Mouse (Mus musculus): Measurements from ENCODE around the gene Avpr1a. TPM values are rescaled to one million over a fixed set of nuclear protein-coding genes. Genes with fewer than 3 reads are reported as not detected.

Gene Avpr1a
- 4.0 and 4.5 TPM in 2 replicates for polyA plus RNA-seq (2015; fragmentation: Nextera tagmentation; extraction: Ambion mirVana)

- Histone ChIP-seq H3K4me2 (ENCODE audit: low read depth, low read length) (peak within 1 kb of the TSS; percentile 57), H3K36me3 (ENCODE audit: control insufficient read depth, insufficient read depth) (no peaks in the 10 kb centered on the region), H3K4me3 (ENCODE audit: low read depth, low read length) (peak within 1 kb of the TSS; percentile 54), H3K27me3 (ENCODE audit: control insufficient read depth, insufficient read depth, low read depth, low read length) (peaks cover 22% of the 10 kb centered on the region), H3K9me3 (replicated peaks; ENCODE audit: control insufficient read depth, low read length) (no peaks in the 10 kb centered on the region), H3K4me1 (ENCODE audit: control insufficient read depth, low read depth, low read length) (no peaks in the 10 kb centered on the region), H3K27ac (ENCODE audit: low read length) (no peak within 1 kb of the TSS), H3K9ac (ENCODE audit: low read depth, low read length) (peak within 1 kb of the TSS; percentile 28)
- 4% methylated on average over 34 of the region's 34 CpGs for WGBS (ENCODE audit: insufficient replicate concordance)
- peak; percentile 32; the same call in 1 of the 2 replicates for ATAC-seq (ENCODE audit: low read depth)
Observed at GRCm38 (mm10) chr10:122447861-122448716, at the start of gene Avpr1a. Gene Avpr1a, plus strand, starts transcription at chr10:122448499.

GRCm38 (mm10) chr10:122402270-122402669 lies 46.0 kb upstream of the Avpr1a start:
- no peaks in the 10 kb centered on the region for H3K4me1 ChIP-seq (ENCODE audit: control insufficient read depth, low read depth, low read length)
- no peak overlapping the region for H3K27ac ChIP-seq (ENCODE audit: low read length)
- H3K9ac ChIP-seq (ENCODE audit: low read depth, low read length), result no peak overlapping the region
- H3K9me3 ChIP-seq (replicated peaks; ENCODE audit: control insufficient read depth, low read length), result no peaks in the 10 kb centered on the region
- H3K36me3 ChIP-seq (ENCODE audit: control insufficient read depth, insufficient read depth), result no peaks in the 10 kb centered on the region
- WGBS (ENCODE audit: insufficient replicate concordance), result 26% methylated on average over 1 of the region's 1 CpGs
- no peak overlapping the region for H3K4me2 ChIP-seq (ENCODE audit: low read depth, low read length)
- H3K4me3 ChIP-seq (ENCODE audit: low read depth, low read length), result no peak overlapping the region
- ATAC-seq (ENCODE audit: low read depth), result no peak
- no peaks in the 10 kb centered on the region for H3K27me3 ChIP-seq (ENCODE audit: control insufficient read depth, insufficient read depth, low read depth, low read length)

GRCm38 (mm10) chr10:122406333-122406732 lies 42.0 kb upstream of the Avpr1a start:
- WGBS (ENCODE audit: insufficient replicate concordance), result 68% methylated on average over 6 of the region's 6 CpGs
- no peak overlapping the region for H3K4me2 ChIP-seq (ENCODE audit: low read depth, low read length)
- H3K27ac ChIP-seq (ENCODE audit: low read length), result no peak overlapping the region
- no peaks in the 10 kb centered on the region for H3K4me1 ChIP-seq (ENCODE audit: control insufficient read depth, low read depth, low read length)
- ATAC-seq (ENCODE audit: low read depth), result no peak
- no peaks in the 10 kb centered on the region for H3K36me3 ChIP-seq (ENCODE audit: control insufficient read depth, insufficient read depth)
- no peak overlapping the region for H3K4me3 ChIP-seq (ENCODE audit: low read depth, low read length)
- no peak overlapping the region for H3K9ac ChIP-seq (ENCODE audit: low read depth, low read length)
- H3K9me3 ChIP-seq (replicated peaks; ENCODE audit: control insufficient read depth, low read length), result no peaks in the 10 kb centered on the region
- H3K27me3 ChIP-seq (ENCODE audit: control insufficient read depth, insufficient read depth, low read depth, low read length), result no peaks in the 10 kb centered on the region

- Histone ChIP-seq H3K9me3 (replicated peaks; ENCODE audit: control insufficient read depth, low read length) (no peaks in the 10 kb centered on the region), H3K4me3 (ENCODE audit: low read depth, low read length) (no peak overlapping the region), H3K27me3 (ENCODE audit: control insufficient read depth, insufficient read depth, low read depth, low read length) (no peaks in the 10 kb centered on the region), H3K9ac (ENCODE audit: low read depth, low read length) (no peak overlapping the region), H3K4me2 (ENCODE audit: low read depth, low read length) (no peak overlapping the region), H3K36me3 (ENCODE audit: control insufficient read depth, insufficient read depth) (no peaks in the 10 kb centered on the region), H3K4me1 (ENCODE audit: control insufficient read depth, low read depth, low read length) (no peaks in the 10 kb centered on the region), H3K27ac (ENCODE audit: low read length) (no peak overlapping the region)
- ATAC-seq (ENCODE audit: low read depth), result no peak
- 59% methylated on average over 7 of the region's 7 CpGs for WGBS (ENCODE audit: insufficient replicate concordance)
Observed at GRCm38 (mm10) chr10:122408697-122409409, 39.4 kb upstream of the Avpr1a start.

- H3K4me1 ChIP-seq (ENCODE audit: control insufficient read depth, low read depth, low read length), result no peaks in the 10 kb centered on the region
- 40% methylated on average over 2 of the region's 2 CpGs for WGBS (ENCODE audit: insufficient replicate concordance)
- no peaks in the 10 kb centered on the region for H3K27me3 ChIP-seq (ENCODE audit: control insufficient read depth, insufficient read depth, low read depth, low read length)
- no peak overlapping the region for H3K4me2 ChIP-seq (ENCODE audit: low read depth, low read length)
- H3K27ac ChIP-seq (ENCODE audit: low read length), result no peak overlapping the region
- ATAC-seq (ENCODE audit: low read depth), result no peak
- no peaks in the 10 kb centered on the region for H3K36me3 ChIP-seq (ENCODE audit: control insufficient read depth, insufficient read depth)
- H3K9ac ChIP-seq (ENCODE audit: low read depth, low read length), result no peak overlapping the region
- no peaks in the 10 kb centered on the region for H3K9me3 ChIP-seq (replicated peaks; ENCODE audit: control insufficient read depth, low read length)
- H3K4me3 ChIP-seq (ENCODE audit: low read depth, low read length), result no peak overlapping the region
Observed at GRCm38 (mm10) chr10:122410791-122411190, 37.5 kb upstream of the Avpr1a start.

GRCm38 (mm10) chr10:122432690-122433089 lies 15.6 kb upstream of the Avpr1a start:
- no peak for ATAC-seq (ENCODE audit: low read depth)
- no peak overlapping the region for H3K9ac ChIP-seq (ENCODE audit: low read depth, low read length)
- H3K4me2 ChIP-seq (ENCODE audit: low read depth, low read length), result no peak overlapping the region
- H3K4me1 ChIP-seq (ENCODE audit: control insufficient read depth, low read depth, low read length), result no peaks in the 10 kb centered on the region
- H3K27me3 ChIP-seq (ENCODE audit: control insufficient read depth, insufficient read depth, low read depth, low read length), result no peaks in the 10 kb centered on the region
- no peak overlapping the region for H3K27ac ChIP-seq (ENCODE audit: low read length)
- no peaks in the 10 kb centered on the region for H3K36me3 ChIP-seq (ENCODE audit: control insufficient read depth, insufficient read depth)
- 43% methylated on average over 4 of the region's 4 CpGs for WGBS (ENCODE audit: insufficient replicate concordance)
- no peak overlapping the region for H3K4me3 ChIP-seq (ENCODE audit: low read depth, low read length)
- no peaks in the 10 kb centered on the region for H3K9me3 ChIP-seq (replicated peaks; ENCODE audit: control insufficient read depth, low read length)

GRCm38 (mm10) chr10:122447275-122447674 lies 1.0 kb upstream of the Avpr1a start:
- Histone ChIP-seq H3K36me3 (ENCODE audit: control insufficient read depth, insufficient read depth) (no peaks in the 10 kb centered on the region), H3K4me1 (ENCODE audit: control insufficient read depth, low read depth, low read length) (no peaks in the 10 kb centered on the region), H3K27ac (ENCODE audit: low read length) (no peak overlapping the region), H3K27me3 (ENCODE audit: control insufficient read depth, insufficient read depth, low read depth, low read length) (peaks cover 22% of the 10 kb centered on the region), H3K4me2 (ENCODE audit: low read depth, low read length) (no peak overlapping the region), H3K9ac (ENCODE audit: low read depth, low read length) (no peak overlapping the region), H3K9me3 (replicated peaks; ENCODE audit: control insufficient read depth, low read length) (no peaks in the 10 kb centered on the region), H3K4me3 (ENCODE audit: low read depth, low read length) (no peak overlapping the region)
- no peak for ATAC-seq (ENCODE audit: low read depth)
- WGBS (ENCODE audit: insufficient replicate concordance), result 28% methylated on average over 6 of the region's 10 CpGs

GRCm38 (mm10) chr10:122448717-122449611 lies 665 bp downstream of the Avpr1a start:
- 1% methylated on average over 70 of the region's 70 CpGs for WGBS (ENCODE audit: insufficient replicate concordance)
- H3K9ac ChIP-seq (ENCODE audit: low read depth, low read length), result peak overlapping the region; percentile 28
- no peak overlapping the region for H3K27ac ChIP-seq (ENCODE audit: low read length)

More at GRCm38 (mm10) chr10:122448717-122449611, 665 bp downstream of the Avpr1a start:
- Histone ChIP-seq H3K4me1 (ENCODE audit: control insufficient read depth, low read depth, low read length) (no peaks in the 10 kb centered on the region), H3K4me3 (ENCODE audit: low read depth, low read length) (peak overlapping the region; percentile 54), H3K36me3 (ENCODE audit: control insufficient read depth, insufficient read depth) (no peaks in the 10 kb centered on the region), H3K4me2 (ENCODE audit: low read depth, low read length) (peak overlapping the region; percentile 57), H3K9me3 (replicated peaks; ENCODE audit: control insufficient read depth, low read length) (no peaks in the 10 kb centered on the region), H3K27me3 (ENCODE audit: control insufficient read depth, insufficient read depth, low read depth, low read length) (peaks cover 22% of the 10 kb centered on the region)
- peak; percentile 39; the same call in 1 of the 2 replicates for ATAC-seq (ENCODE audit: low read depth)
